In genomic region chr11:4187318-4187700, GRCm38 (mm10) we compare ENCODE assay signal across 8 mouse cellular contexts. TPM values are rescaled to one million over a fixed set of nuclear protein-coding genes. Genes with fewer than 3 reads are reported as not detected.
DNase-seq lines count a peak whose midpoint lies in the region; ATAC-seq and TF ChIP-seq lines count a peak whose summit lies in the region.

No protein-coding gene starts in this region.

- H3K4me2 ChIP-seq in kidney, embryonic 15.5 days = peak overlapping the region; percentile 87
- peak overlapping the region; percentile 89 for H3K4me2 ChIP-seq in heart, postnatal 0 days (ENCODE audit: low read depth, low read length)
- H3K4me2 ChIP-seq in midbrain, embryonic 11.5 days = peak overlapping the region; percentile 86

- WGBS in kidney, embryonic 15.5 days = 14% methylated on average over 9 of the region's 9 CpGs
- 15% methylated on average over 9 of the region's 9 CpGs for WGBS in heart, postnatal 0 days
- WGBS in midbrain, embryonic 11.5 days = 19% methylated on average over 9 of the region's 9 CpGs

- peak overlapping the region; percentile 92 for H3K9ac ChIP-seq in kidney, embryonic 15.5 days
- H3K9ac ChIP-seq in heart, postnatal 0 days (replicated peaks; ENCODE audit: low read depth, low read length) = peak overlapping the region; percentile 90
- peak overlapping the region; percentile 87 for H3K9ac ChIP-seq in midbrain, embryonic 11.5 days (ENCODE audit: low read length)

- no peaks in the 10 kb centered on the region for H3K27me3 ChIP-seq in kidney, embryonic 15.5 days
- no peaks in the 10 kb centered on the region for H3K27me3 ChIP-seq in heart, postnatal 0 days (ENCODE audit: control insufficient read depth, insufficient read depth, low read length)
- H3K27me3 ChIP-seq in midbrain, embryonic 11.5 days (ENCODE audit: control insufficient read depth, insufficient read depth, low read length) = no peaks in the 10 kb centered on the region

- H3K9me3 ChIP-seq in kidney, embryonic 15.5 days (replicated peaks) = no peaks in the 10 kb centered on the region
- no peaks in the 10 kb centered on the region for H3K9me3 ChIP-seq in heart, postnatal 0 days (replicated peaks; ENCODE audit: control insufficient read depth, low read length)
- no peaks in the 10 kb centered on the region for H3K9me3 ChIP-seq in midbrain, embryonic 11.5 days (ENCODE audit: control insufficient read depth, low read length)

- peak overlapping the region; percentile 94 for H3K4me3 ChIP-seq in kidney, embryonic 15.5 days (replicated peaks)
- H3K4me3 ChIP-seq in heart, postnatal 0 days (ENCODE audit: low read depth, low read length) = peak overlapping the region; percentile 85
- H3K4me3 ChIP-seq in midbrain, embryonic 11.5 days (ENCODE audit: low read depth, low read length) = peak overlapping the region; percentile 81

- peak; percentile 5; the same call in 1 of the 2 replicates for ATAC-seq in kidney, embryonic 15.5 days (replicated peaks; ENCODE audit: low FRiP score)
- ATAC-seq in heart, postnatal 0 days (ENCODE audit: insufficient read depth, low read depth) = no peak
- ATAC-seq in midbrain, embryonic 11.5 days (ENCODE audit: low FRiP score) = no peak

- intact Hi-C loops in gastrocnemius, postnatal 14 days (cut with DNase I; ENCODE audit: low total_unique reads) = no loop called here

- TF ChIP-seq CTCF in heart, postnatal 0 days (IDR thresholded peaks at IDR 0.05; ENCODE audit: low read depth) = no peak

- H3K4me1 ChIP-seq in kidney, embryonic 15.5 days = peaks cover 47% of the 10 kb centered on the region
- H3K4me1 ChIP-seq in heart, postnatal 0 days (ENCODE audit: control insufficient read depth, insufficient read depth) = peaks cover 13% of the 10 kb centered on the region
- H3K4me1 ChIP-seq in midbrain, embryonic 11.5 days (ENCODE audit: control insufficient read depth, insufficient read depth, low read length) = peaks cover 7% of the 10 kb centered on the region

- H3K27ac ChIP-seq in kidney, embryonic 15.5 days = no peak overlapping the region
- H3K27ac ChIP-seq in heart, postnatal 0 days (ENCODE audit: low read depth) = no peak overlapping the region
- H3K27ac ChIP-seq in midbrain, embryonic 11.5 days (ENCODE audit: low read depth, low read length) = no peak overlapping the region

- peaks cover 13% of the 10 kb centered on the region for H3K36me3 ChIP-seq in kidney, embryonic 15.5 days
- H3K36me3 ChIP-seq in heart, postnatal 0 days (replicated peaks; ENCODE audit: control insufficient read depth, insufficient read depth, low read length) = peaks cover 8% of the 10 kb centered on the region; the same call in 1 of the 2 replicates
- peaks cover 2% of the 10 kb centered on the region; the same call in 1 of the 2 replicates for H3K36me3 ChIP-seq in midbrain, embryonic 11.5 days (ENCODE audit: control insufficient read depth, insufficient read depth, low read length)

- TF ChIP-seq EP300 in heart, postnatal 0 days (IDR thresholded peaks at IDR 0.05; ENCODE audit: low read depth) = no peak

- no peak for DNase-seq in kidney, postnatal 10 days
- peak; percentile 23 to 33 for DNase-seq in cerebellum, adult 18-20 months
- no peak for DNase-seq in heart, postnatal 0 days (ENCODE audit: low spot score)
- no peak for DNase-seq in midbrain, embryonic 11.5 days (ENCODE audit: low spot score, missing footprints)
- DNase-seq in ovary, adult 18-20 months (ENCODE audit: low spot score) = no peak
- DNase-seq in gastrocnemius, postnatal 4 days (ENCODE audit: low spot score in 2 of 2) = no peak
- DNase-seq in gastrocnemius, postnatal 14 days = no peak

RNA-seq across cellular contexts. Expression of gene Tbc1d10a, which starts 0.7 kb away (rescaled TPM):
- polyA plus RNA-seq in kidney, embryonic 15.5 days (2015; fragmentation: Nextera tagmentation; extraction: Ambion mirVana) = 43.9 and 44.5 TPM in 2 replicates
- total RNA-seq in heart, postnatal 0 days (2014; rRNA removed; ENCODE audit: low replicate concordance) = 17.5 and 31.3 TPM in 2 replicates
- 10.9 and 11.4 TPM in 2 replicates for polyA plus RNA-seq in heart, postnatal 0 days (2015; fragmentation: Nextera tagmentation; extraction: Ambion mirVana)
- 14.6 and 17.3 TPM in 2 replicates for polyA plus RNA-seq in midbrain, embryonic 11.5 days (2014; fragmentation: Nextera tagmentation; extraction: Ambion mirVana)
- 10 to 100 TPM; 10.1 to 12.2 TPM for total RNA-seq in gastrocnemius, postnatal 4 days (2021)
- total RNA-seq in gastrocnemius, postnatal 14 days (2021) = 1 to 10 TPM; 5.3 to 5.4 TPM

RNA-seq across cellular contexts. Expression of gene Sf3a1, which starts 27.2 kb away (rescaled TPM):
- 57.8 and 61.7 TPM in 2 replicates for polyA plus RNA-seq in kidney, embryonic 15.5 days (2015; fragmentation: Nextera tagmentation; extraction: Ambion mirVana)
- total RNA-seq in heart, postnatal 0 days (2014; rRNA removed; ENCODE audit: low replicate concordance) = 14.0 and 20.6 TPM in 2 replicates
- 16.4 and 16.7 TPM in 2 replicates for polyA plus RNA-seq in heart, postnatal 0 days (2015; fragmentation: Nextera tagmentation; extraction: Ambion mirVana)
- 92.1 and 93.6 TPM in 2 replicates for polyA plus RNA-seq in midbrain, embryonic 11.5 days (2014; fragmentation: Nextera tagmentation; extraction: Ambion mirVana)
- total RNA-seq in gastrocnemius, postnatal 4 days (2021) = 10 to 100 TPM; 41.2 to 50.6 TPM
- 10 to 100 TPM; 17.1 to 22.8 TPM for total RNA-seq in gastrocnemius, postnatal 14 days (2021)

RNA-seq across cellular contexts. Expression of gene Ccdc157, which starts 27.2 kb away (rescaled TPM):
- 7.2 and 9.0 TPM in 2 replicates for polyA plus RNA-seq in kidney, embryonic 15.5 days (2015; fragmentation: Nextera tagmentation; extraction: Ambion mirVana)
- total RNA-seq in heart, postnatal 0 days (2014; rRNA removed; ENCODE audit: low replicate concordance) = 4.5 and 6.5 TPM in 2 replicates
- polyA plus RNA-seq in heart, postnatal 0 days (2015; fragmentation: Nextera tagmentation; extraction: Ambion mirVana) = 2.7 and 2.8 TPM in 2 replicates
- polyA plus RNA-seq in midbrain, embryonic 11.5 days (2014; fragmentation: Nextera tagmentation; extraction: Ambion mirVana) = 2.5 and 3.1 TPM in 2 replicates
- 10 to 100 TPM in 1 of 2 experiments, 1 to 10 TPM in 1; 8.7 to 10.3 TPM for total RNA-seq in gastrocnemius, postnatal 4 days (2021)
- 1 to 10 TPM; 3.3 to 5.6 TPM for total RNA-seq in gastrocnemius, postnatal 14 days (2021)

RNA-seq across cellular contexts. Expression of gene Castor1, which starts 30.7 kb away (rescaled TPM):
- polyA plus RNA-seq in kidney, embryonic 15.5 days (2015; fragmentation: Nextera tagmentation; extraction: Ambion mirVana) = 6.0 and 6.5 TPM in 2 replicates
- total RNA-seq in heart, postnatal 0 days (2014; rRNA removed; ENCODE audit: low replicate concordance) = 25.1 and 32.6 TPM in 2 replicates
- 8.1 and 8.4 TPM in 2 replicates for polyA plus RNA-seq in heart, postnatal 0 days (2015; fragmentation: Nextera tagmentation; extraction: Ambion mirVana)
- polyA plus RNA-seq in midbrain, embryonic 11.5 days (2014; fragmentation: Nextera tagmentation; extraction: Ambion mirVana) = 2.5 and 2.7 TPM in 2 replicates
- total RNA-seq in gastrocnemius, postnatal 4 days (2021) = 1 to 10 TPM; 8.7 to 9.8 TPM
- total RNA-seq in gastrocnemius, postnatal 14 days (2021) = 1 to 10 TPM; 4.3 to 8.9 TPM

RNA-seq across cellular contexts. Expression of gene Osm, which starts 48.9 kb away (rescaled TPM):
- not detected in 2 replicates for polyA plus RNA-seq in kidney, embryonic 15.5 days (2015; fragmentation: Nextera tagmentation; extraction: Ambion mirVana)
- total RNA-seq in heart, postnatal 0 days (2014; rRNA removed; ENCODE audit: low replicate concordance) = 0.84 TPM in 1 of 2 replicates, not detected in the other
- polyA plus RNA-seq in heart, postnatal 0 days (2015; fragmentation: Nextera tagmentation; extraction: Ambion mirVana) = 0.10 TPM in 1 of 2 replicates, not detected in the other
- polyA plus RNA-seq in midbrain, embryonic 11.5 days (2014; fragmentation: Nextera tagmentation; extraction: Ambion mirVana) = not detected in 2 replicates
- under 1 TPM; 0.22 to 0.36 TPM for total RNA-seq in gastrocnemius, postnatal 4 days (2021)
- total RNA-seq in gastrocnemius, postnatal 14 days (2021) = not detected

Comparison
In these comparisons a context has a peak if more than half of its experiments do, and no peak if none do; other contexts are left out.
1. DNase-seq: peak in cerebellum, adult 18-20 months (2 of 2); none in kidney, postnatal 10 days (single experiment), heart, postnatal 0 days (single experiment), midbrain, embryonic 11.5 days (single experiment), ovary, adult 18-20 months (single experiment), gastrocnemius, postnatal 4 days (0 of 2) and gastrocnemius, postnatal 14 days (single experiment).
2. Peak in every context shown above with its lines, with median percentiles within 50 percentile points of each other: H3K4me2 ChIP-seq, H3K4me3 ChIP-seq and H3K9ac ChIP-seq.